Mouse (Mus musculus) lung, adult 2 months (tissue): Measurements from ENCODE around the gene Dpp6.

Experiments used
- CTCF ChIP-seq: fragments of 200-500 bp; IDR thresholded peaks from 2 replicates; pipeline ENCODE4 v1.5.1; 2011; ENCODE audit warnings: mild to moderate bottlenecking, low read length, control low read depth; ENCODE audit not compliant: insufficient read depth
- POLR2A ChIP-seq: fragments of 200-500 bp; IDR thresholded peaks from 2 replicates; pipeline ENCODE4 v1.6.1; 2011; ENCODE audit warnings: low read depth, mild to moderate bottlenecking, control low read depth, low read length, borderline replicate concordance; ENCODE audit errors: extremely low read depth

- TF ChIP-seq POLR2A (no peak), CTCF (no peak)
These were observed 458.9 kb downstream of the Dpp6 start for GRCm38 (mm10) chr5:27275871-27276270.
